Mouse (Mus musculus) mouse embryonic stem cell (cell line): ENCODE results near the gene Kcna7.

Experiments used
- in situ Hi-C, 2 experiments: fragments of 300-500 bp; cut with MboI; formaldehyde crosslinking; loops; 1 replicate in 1 of 2; 3 replicates in 1 of 2; pipeline ENCODE4 v1.14.3; 2019 to 2020; ENCODE audit warnings: low sequenced_read_pairs in 2 of 2, low pct_unique_long_range_greater_than_20kb in 1 of 2, mixed read lengths in 1 of 2; ENCODE audit not compliant: unreplicated experiment in 1 of 2

Kcna7 gene

DNA sequence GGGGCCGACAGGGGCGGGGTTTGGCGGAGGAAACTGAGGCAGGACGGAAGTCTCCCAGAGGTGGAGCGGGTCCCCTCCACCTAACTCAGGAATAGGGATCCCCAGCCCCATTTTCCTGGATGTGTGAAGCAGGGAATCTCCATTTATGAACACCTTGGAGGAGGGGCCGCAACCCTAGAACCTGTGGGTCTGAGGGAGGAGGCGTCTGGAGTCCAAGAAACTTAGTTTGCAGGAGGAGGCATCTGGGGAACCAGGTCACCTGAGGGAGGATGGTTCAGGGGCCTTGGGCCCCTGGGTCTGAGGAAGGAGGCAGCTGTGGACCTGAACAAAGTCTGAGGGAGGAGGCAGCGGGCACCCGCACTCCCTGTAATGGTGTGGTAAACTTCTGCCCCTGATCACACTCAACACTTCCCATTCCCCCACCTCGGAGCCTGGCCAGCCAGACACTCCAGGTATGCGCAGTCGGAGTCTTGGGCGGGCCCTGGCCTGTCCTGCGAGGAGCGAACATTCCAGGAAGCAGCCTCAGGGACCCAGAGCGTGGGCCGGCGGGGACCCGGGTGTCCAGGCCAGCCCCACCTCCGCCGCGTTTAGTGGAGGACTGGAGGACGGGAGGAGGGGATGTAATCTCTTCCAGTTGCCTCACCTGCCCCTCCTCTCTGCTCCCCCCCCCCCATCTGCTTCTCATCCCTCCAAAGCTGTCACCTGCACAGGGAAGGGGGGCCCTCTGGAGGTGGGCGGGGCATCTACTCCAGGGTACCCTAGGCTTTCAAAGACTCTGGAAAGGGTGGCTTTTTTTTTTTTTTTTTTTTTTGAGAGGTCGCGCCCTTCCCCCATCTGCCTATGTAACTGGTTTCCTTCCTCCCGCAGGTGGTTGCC, 8.6 kb downstream of the Kcna7 start:
- in situ Hi-C loops, result no loop called here

DNA sequence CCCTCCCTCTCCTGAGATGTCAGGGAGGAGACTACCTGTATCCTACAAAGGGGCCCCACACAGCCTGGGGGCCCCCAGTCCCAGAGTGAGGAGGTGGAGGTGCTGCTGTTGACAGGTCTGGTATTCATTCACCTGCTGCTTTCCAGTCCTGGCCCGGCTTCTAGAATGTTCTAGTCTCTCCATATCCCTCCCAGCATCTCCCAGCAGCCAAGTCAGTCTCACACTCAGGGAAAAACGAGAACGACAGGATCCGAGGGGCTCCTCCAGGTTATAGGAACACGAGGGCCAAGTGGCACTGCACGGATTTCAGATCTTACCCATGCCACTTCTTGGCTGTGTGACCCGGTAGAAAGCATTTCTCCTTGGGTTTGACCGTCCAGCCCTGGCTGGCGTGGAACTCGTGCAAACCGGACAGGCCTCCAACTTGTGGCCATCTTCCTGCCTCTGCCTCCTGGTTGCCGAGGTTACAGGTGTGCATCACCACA, 9.3 kb downstream of the Kcna7 start:
- in situ Hi-C loops, result no loop called here

DNA sequence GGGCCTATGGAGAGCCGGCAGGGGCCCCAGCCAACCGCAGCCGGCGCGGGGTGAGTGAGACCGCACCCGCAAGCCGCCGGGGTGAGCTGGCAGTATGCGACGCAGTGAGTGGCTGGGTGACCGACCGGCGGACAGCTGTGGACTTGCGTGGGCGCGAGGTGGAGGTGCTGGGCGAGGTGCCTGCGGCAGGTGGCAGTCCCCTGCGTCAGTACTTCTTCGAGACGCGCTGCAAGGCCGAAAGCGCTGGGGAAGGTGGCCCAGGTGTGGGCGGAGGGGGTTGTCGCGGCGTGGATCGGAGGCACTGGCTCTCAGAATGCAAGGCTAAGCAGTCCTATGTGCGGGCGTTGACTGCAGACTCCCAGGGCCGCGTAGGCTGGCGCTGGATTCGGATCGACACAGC, 10.2 kb downstream of the Kcna7 start:
- in situ Hi-C loops, result no loop called here

DNA sequence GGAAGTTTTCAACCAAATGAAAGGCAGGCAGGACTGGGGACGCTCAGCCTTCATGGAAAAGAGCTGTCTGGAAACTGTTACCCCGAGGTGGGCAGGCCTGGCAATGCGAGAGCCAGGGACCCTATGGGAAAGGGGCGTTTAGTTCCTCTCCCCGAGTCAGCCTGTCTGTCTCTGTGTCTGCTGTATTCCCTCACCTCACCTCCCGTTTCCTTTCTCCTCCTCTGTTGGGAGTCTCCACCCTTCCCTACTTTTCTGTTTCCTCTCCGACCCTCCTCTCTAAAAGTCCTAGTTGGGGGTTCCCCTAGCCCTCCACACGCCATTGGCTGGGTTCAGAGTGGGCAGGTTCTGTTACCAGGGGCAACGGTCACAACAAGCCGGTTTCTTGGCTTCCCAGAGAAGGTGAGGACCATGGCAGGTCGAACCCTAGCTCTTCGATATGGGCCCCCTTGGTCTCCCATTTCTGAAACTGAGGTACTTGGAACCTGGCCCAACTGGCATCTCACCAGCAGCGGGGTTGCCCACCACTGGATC, 12.6 kb downstream of the Kcna7 start:
- in situ Hi-C loops, result no loop called here

DNA sequence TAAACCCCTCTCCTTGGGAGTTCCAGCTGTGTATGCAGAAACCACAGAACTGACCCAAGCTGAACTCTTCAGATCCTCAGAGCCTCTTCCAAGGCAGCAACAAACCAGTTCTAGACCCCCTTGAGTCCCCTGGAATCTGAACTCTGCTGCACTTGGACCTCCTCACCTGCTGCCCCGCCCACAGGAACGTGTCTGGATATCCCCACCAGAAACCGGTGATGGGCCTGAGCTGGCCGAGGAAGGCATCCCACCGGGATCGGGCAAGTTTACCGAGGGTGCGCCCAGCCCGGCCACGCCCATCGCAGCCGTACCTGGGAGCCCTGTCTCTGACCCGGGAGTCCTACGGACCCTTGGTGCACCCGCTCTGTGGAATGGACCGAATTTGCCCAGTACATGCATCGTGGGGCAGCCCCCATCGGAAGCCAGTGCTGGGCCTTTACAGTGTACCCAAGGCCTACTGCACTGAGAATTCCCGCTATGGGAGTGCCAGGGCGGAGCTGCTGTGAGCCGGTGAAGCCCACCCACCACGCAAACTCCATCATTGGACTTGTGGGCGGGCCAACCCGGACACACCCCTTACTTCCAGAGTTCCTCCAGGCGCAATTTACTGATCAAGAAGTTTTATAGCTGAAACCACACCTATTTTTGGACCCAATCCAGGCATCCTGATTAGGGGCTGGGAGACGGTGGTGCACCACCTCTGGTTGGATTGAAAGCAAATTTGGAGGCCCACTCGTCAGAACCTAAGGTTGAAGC, 14.6 kb downstream of the Kcna7 start:
- in situ Hi-C loops, result no loop called here

DNA sequence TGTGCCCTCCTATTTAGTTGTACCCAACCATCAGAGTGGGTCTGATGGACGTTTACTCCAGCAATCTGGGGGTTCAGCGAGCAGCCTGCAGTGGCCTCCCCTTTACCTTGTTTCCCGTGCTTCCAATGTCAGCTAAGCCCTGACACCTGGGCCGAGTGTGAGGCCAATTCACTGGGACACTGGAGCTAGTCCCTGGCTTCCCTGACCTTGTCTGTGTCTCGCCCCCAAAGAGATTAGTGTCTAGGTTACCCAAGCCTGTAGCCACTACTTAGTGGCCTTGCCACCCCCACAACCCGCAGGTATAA, 15.1 kb downstream of the Kcna7 start, which contains the start of gene Lhb:
Gene Lhb (plus strand): TSS at position 206 of the 305 bp plus-strand sequence.
- in situ Hi-C loops, result no loop called here

DNA sequence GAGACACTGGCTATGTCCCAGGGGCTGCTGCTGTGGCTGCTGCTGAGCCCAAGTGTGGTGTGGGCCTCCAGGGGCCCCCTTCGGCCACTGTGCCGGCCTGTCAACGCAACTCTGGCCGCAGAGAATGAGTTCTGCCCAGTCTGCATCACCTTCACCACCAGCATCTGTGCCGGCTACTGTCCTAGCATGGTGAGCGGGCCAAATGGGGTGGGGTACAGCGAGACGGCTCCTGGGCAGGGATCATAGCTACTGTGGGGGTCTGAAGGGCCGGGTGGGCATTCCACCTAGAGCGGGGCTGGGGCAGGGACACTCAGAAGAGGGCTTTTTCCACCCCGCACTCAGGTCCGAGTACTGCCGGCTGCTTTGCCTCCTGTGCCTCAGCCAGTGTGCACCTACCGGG, 15.7 kb downstream of the Kcna7 start:
- in situ Hi-C loops, result no loop called here

DNA sequence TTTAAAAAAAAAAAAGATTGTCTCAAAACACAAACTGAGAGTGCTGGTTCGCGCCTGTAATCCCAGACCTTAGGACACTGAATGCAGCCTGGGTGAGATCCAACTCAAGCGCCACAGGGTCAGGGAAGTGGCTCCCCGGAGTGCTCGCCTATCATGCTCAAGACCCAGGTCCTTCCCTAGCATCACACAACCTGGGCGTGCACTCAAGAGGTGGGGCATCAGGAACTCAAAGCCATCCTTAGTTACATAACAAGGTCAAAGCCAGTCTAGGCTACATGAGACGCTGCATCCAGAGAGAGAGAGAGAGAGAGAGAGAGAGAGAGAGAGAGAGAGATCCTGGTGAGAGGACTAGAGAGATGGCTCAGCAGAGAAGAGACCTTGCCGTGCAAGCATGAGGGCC, 21.1 kb downstream of the Kcna7 start:
- in situ Hi-C loops, result no loop called here

DNA sequence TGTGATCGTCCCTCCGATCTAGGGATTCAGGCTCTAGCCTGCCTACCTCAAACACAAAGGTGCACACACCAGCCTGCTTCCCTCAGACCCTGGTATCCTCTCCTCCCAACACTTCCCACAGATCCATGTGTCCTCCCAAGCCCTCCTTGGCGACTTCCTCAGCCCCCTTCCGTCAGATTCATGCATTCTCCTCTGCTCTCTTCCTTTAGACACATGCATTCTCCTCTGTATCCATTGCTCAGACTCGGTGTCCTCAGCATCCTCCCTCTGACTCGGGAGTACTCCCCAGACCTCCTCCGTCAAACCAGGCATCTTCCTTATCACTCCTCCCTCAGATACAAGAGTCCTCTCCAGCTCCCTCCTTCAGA, 28.4 kb downstream of the Kcna7 start:
- in situ Hi-C loops, result no loop called here

DNA sequence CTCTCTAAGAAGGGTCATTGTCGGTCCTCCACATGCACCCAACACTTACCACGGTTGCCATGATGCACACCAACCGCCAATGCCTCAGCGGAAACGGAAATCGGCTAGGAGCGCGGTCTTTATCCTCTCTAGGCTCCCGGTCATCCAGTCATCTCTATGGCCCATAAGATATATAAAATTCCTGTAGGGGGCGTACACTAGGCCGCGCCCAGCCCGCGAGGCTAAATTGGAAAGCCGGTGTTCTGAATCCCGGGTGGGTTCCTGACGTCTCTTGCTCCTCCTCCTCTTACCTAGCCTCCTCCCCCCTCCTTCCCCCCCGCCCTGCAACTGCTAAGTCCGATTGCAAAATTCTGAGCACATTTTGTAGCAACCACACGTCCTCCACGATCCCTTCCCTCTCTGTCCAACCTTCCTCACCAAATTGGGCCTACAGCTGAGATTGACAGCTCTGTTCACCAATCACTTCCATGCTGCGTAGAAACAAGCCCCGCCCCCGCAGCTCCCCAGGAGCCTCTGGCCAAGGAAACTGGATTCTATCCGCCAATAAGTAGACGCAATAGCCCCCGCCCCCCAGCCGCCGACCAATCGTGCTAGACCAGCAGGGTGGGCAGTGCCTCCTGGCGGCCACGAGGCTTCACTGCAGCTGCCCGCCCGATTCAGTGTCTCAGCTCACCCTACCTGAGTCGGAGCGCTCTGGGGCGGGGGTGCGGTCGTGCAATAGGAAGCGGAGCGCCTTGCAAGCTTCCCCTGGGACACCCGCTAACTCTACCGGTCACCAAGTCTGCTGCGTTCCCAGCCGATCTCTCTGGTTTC, 29.0 kb downstream of the Kcna7 start, which contains the start of gene Gys1:
Gene Gys1 (plus strand): TSS at position 642 of the 813 bp plus-strand sequence.
- in situ Hi-C loops, result no loop called here

DNA sequence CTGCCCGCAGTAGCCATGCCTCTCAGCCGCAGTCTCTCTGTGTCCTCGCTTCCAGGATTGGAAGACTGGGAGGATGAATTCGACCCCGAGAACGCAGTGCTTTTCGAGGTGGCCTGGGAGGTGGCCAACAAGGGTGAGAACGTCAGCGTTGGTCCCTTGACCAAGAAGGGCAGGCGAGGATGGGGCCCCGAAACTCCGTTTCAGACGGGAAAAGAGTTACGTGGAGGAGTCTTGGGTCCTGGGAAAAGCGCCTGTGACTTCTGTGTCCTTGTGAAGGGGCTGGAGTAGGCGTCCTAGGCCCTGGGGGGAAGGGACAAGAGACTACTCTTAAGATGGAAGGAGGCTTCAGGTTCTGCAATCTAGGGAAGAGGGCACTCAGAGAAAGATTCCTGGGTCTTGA, 29.6 kb downstream of the Kcna7 start:
- in situ Hi-C loops, result no loop called here

DNA sequence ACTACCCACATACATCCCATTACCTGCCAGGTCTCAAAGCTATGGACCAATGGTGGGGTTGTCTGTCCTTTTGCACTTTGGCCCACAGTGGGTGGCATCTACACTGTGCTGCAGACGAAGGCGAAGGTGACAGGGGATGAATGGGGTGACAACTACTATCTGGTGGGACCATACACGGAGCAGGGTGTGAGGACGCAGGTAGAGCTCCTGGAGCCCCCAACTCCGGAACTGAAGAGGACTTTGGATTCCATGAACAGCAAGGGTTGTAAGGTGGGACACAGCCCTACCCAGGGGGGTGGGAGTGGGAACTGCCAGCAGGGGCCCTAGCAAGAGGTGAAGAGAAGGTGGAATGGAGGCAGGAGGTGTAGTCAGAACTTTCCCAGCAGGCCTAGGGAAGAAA, 31.0 kb downstream of the Kcna7 start:
- in situ Hi-C loops, result no loop called here

DNA sequence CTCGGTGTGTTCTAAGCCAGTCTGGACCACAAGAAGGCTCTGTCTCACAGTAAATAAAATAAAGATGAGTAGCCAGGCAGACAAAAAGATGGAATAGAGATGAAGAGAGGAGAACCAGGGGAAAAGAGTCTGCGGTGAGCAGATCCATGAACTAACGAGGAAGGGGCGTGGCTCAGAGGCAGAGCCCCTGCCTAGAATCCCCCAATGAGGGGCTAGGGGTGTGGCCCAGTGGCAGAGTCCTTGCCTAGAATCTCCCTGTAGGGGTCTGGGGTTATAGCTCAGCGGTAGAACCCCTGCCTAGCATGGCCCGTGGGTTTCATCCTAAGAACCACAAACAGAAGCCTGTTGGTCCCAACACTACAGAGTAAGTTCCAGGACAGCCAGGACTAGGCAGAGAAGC, 31.6 kb downstream of the Kcna7 start:
- in situ Hi-C loops, result no loop called here

DNA sequence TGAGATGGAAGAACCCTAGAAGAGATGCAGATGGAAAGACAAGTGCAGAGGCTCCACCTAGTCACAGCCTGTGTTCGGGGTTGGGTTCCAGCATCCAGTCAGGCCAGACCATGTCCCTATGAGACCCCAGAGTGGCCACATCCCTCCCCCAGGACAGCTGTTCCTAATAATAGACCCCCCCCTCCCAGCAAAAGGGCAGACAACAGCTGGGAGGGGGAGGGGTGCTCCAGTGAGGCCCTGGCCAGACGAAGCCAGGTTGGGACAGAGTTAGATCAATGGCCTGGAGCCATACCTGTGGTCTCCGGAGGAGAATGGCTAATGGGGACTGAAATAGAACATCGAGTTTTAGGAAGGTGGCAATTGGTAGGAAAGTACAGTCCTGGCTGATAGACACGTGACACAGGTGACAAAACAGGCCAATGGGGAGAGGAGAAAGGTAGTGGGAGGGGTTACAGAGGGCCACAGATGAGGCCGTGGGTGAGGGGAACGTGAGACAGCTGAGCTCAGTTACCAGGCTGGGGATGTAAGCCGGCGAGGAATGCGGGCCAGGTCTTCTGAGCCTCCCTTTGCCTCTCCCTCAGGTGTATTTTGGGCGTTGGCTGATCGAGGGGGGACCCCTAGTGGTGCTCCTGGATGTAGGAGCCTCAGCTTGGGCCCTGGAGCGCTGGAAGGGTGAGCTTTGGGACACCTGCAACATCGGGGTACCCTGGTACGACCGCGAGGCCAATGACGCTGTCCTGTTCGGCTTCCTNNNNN, 32.2 kb downstream of the Kcna7 start, which contains the start of gene Ruvbl2:
Gene Ruvbl2 (minus strand): TSS at position 576 of the 756 bp plus-strand sequence.
- in situ Hi-C loops, result no loop called here

DNA sequence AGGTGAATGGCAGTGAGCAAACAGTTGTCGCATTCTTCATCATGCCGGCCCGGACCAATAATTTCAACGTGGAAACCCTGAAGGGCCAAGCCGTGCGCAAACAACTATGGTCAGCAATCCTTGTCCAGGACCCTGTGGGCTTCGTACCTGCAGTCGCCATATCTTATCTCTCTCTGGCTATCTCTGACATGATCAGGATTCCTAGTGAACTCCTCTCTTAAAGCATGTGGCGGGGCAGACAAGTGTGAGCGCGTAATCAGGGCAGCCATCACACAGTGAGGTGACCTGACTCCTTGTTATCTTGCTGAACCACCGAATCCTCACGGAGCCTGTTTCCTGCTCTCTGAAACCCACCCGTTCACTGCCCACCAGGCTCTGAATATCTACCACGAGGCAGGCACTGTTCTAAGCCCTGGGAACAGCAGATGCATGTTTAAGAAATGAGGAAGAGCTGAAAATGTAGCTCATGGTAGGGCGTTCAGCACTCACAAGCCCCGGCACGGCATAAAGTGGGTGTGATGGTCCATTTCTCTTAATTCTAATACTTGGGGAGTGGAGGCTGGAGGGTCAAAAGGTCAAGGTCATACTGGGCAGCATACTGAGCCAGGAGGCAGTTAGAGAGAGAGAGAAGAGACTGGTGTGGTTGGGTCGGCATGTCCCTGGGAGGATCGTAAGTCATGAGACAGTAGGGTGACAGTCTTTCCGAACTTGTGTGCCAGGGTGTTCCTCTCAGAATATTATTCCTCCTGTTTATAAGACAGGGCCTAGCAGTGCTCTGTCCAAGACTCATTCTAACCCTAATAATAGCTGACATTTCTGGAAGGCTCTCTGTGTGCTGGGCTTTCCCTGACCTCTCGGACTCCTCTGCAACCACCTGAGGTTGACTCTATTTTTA, 38.3 kb downstream of the Kcna7 start:
- in situ Hi-C loops, result no loop called here

DNA sequence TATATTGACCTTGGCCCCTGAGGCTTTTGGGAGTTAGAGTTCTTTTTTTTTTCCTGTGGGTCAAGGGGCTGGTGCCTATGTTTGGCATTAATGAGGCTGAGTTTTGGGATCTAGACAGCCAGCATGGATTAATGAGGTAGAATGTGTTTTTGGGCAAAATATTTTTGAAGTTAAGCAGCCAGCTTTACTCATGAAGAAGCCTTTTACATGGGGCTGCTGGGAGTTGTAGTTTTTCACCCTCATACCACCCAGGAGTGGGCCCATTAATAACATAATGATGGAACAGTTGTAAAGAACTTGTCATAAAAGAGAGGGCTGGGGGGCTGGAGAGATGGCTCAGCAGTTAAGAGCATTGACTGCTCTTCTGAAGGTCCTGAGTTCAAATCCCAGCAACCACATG, 41.1 kb downstream of the Kcna7 start:
- in situ Hi-C loops, result no loop called here

DNA sequence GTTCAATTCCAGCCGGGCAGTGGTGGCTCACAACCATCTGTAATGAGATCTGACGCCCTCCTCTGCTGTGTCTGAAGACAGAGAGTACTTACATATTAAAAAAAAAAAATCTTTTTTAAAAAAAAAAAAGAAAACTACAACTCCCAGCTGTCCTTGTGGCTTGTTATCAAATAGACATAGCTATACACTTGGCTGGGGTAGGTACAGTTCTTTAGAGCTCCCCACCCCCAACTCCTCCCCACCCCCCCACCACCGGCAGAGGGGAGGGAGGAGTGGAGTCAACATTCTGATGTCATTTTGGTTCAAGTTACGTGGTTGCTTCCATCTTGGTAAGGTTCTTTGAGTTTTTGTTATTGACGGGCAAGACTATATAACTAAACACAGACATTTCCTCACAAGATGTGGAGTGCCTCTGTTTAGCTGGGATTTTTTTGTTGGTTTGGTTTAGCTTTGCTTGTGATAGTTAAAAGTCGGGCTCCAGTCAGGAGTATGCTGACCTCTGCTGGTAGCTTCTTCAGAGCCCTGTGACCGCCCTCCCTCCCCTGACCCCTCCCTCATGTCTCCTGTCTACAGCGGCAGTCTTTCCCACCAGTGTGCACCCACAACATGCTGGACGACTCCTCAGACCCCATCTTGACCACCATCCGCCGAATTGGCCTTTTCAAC, 42.0 kb downstream of the Kcna7 start:
- in situ Hi-C loops, result no loop called here
